Mouse (Mus musculus) spleen, postnatal 10 days (tissue): ENCODE measurements at regions not wholly inside any gene's neighbourhood (a gene's known extent, or its start where the extent isn't known, plus 50 kb on each side); places are given as distances from the start of the nearest gene placed in this dataset.

Experiments
- DNase-seq, 2 experiments: peaks; one replicate each; pipeline ENCODE4 v3.0.0; 2021 to 2022; ENCODE audit warnings: low spot score in 2 of 2

DNA sequence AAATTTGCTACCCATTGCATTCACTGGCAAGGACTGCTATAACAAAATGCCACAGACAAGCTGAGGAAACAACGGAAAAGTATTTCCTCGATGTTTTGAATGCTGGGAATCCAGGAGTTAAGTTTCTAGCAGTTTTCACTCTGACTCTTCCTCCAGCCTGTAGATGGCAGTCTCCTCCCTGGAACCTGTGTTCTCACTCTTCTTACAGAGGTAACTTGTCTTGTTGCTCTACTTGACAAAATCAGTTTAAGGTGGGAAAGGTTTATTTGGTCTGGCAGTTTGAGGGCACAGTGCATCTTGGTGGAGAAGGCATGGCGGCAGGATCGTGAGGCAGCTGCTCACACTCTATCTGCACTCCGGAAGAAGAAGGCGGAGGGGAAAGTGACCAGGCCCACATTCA is 181.3 kb upstream of the Nckap5 start:
- no peak for DNase-seq

DNA sequence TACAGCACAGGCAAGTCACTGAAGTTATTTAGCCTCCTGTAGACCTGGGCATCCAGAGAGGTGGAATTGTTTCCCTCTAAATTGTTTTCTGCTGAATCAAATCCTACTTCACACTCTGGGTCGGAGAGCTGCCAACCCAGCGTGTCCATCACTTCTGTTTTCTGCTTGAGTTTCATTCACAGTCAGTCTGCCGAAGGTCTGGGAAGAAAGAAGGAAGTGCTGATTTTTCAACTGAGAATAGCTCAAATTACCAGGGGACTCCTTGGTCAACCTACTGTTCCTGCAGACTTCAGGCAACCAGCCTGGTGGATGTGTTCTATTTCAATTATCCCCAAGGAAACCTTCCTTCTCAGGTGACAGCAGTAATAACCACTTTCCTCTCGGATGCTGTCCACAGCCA is 179.1 kb upstream of the Nckap5 start:
- DNase-seq, result no peak

DNA sequence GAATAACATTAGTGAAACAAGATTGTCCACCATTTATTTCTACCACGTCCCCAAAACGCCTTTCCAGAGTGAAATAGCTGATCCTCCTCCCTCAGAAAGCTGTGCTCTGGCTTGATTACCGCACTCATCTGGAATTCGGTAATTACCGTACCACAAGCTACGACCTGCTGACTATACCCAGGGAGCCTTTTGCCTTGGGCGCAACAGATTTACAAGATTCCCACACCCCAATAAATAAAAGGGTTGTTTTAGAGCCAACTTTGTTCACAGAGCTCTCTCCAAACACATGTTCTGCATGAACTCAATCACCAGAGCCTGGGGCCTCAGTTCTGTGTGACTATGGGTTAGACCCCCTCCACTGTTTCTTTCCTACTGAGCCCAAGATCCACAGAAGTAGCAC is 171.1 kb upstream of the Nckap5 start:
- DNase-seq, result no peak

DNA sequence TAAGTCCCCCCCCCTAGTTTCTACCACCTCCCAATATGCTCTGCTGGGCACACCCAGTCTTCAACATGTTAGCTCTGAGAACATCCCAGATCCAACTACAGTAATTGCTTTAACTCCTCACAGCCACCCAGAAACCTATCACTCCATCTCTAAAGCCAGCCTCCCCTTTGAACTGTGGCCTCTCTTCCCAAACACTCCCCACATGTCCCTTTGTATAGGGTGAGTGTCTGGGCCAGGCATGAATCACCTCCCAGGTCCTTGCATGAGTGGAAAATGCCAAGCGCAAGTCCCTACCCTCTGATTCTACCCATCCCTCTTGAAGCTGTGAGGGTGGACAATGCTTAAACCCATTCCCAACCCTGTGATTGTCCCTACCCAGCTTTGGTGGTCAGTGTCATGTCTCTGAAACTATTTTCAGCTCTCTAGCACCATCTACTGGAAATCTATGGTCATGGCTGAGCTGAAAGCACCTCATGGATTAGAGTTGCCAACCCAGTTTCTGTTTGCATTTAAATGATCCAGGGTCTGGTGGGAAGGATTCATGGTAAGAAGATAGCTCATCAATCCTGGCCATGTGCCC is 162.6 kb upstream of the Nckap5 start:
- DNase-seq, result no peak

DNA sequence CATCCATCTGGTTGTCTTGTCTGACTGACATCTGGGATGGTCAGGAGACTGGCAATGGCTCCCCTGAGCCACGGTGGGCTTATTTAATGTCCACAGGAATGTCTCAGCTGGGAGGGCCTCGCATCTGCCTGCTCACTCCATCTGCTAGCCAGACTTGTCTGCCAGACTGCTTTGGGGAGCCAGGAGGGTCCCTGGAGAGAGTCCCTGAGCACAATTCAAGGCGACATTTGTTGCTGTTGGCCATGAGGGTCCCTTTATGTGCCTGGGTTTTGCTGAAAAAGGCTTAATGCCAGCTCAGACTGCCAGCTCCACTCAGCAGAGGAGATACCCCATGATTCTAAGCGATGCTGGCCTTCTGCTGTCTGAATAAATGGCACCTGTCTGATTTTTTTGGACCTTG is 161.8 kb upstream of the Nckap5 start:
- no peak for DNase-seq

DNA sequence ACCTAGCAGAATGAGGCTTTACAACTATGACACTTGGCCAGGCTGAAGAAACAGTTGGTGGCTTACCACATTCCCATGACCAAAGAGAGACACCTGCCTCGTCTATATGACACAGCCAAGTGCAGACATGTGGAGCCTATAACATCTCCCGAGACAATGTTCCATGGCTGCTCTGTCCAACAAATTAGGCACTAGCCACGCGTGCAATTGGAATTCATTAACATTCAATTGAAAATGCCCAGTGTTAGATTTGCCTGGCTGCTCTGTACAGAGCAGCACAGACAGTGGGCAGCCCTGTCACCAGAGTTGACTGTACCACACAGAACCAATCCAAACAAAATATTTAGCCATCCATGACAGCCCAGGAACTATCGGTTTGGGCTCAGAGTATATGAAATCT is 152.2 kb upstream of the Nckap5 start:
- no peak for DNase-seq

DNA sequence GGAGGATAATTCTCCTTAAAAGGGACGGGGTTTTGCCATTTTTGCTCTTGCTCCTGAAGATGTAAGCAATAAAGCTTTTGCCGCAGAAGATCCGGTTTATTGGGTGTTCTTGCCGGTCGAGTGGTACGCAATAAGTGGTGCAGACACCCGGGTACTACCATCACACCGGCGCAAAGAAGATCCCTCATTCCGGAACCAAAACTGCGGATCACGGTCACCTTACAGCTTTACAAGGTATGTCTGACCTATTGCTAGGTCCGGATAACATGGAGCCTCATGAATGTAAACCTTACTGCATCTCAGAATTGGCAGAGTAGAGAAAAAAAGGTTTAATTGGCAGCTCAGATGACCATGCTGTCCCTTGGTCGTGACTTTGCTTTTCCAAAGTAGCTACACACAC is 149.7 kb upstream of the Nckap5 start:
- no peak for DNase-seq

DNA sequence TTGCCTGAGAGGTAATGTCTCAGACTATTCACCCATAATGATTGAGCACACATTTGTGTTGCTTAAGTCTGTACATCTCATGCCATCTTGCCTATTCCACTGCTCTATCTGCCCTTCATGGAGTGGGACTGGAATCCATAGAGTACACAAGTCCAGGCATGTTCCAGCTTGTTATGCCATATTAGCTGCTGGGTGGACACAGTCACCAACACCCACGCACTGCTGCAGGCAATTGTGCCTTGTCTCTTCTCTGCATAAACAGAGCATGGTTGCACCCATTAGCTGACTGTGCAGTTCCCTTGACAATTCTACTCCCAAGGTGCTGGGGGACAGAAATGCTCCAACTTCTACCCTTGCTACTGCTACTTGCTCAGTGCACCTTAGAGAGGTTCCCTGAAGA is 143.3 kb upstream of the Nckap5 start:
- no peak for DNase-seq

DNA sequence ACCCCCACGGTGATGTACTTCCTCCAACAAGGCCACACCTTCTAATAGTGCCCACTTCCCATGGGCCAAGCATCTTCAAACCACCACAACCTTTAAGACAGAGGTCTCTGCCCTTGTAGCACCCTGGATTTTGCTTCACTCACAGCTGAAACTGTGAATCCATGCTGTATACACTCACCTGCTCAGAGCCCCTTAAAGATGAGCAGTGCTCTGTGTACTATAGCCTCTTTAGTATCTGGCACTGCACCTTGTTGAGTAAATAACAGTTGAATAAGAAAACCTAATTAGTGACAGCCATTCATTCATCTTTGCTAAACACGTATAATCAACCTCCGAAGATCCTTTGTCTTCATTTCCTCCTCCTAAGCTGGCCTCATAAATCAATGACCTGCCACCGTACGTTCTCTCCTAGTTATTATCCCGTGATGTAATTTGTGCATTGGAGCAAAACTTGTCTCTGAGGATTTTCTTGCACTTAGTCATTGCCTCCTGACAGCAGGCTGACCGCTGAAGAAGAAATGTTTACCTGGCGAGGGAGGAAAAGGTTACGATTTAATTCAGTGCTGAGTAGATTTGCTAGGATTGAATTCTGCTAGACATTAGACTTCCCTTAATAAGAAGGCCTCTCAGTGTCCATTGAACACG is 141.3 kb upstream of the Nckap5 start:
- no peak for DNase-seq

DNA sequence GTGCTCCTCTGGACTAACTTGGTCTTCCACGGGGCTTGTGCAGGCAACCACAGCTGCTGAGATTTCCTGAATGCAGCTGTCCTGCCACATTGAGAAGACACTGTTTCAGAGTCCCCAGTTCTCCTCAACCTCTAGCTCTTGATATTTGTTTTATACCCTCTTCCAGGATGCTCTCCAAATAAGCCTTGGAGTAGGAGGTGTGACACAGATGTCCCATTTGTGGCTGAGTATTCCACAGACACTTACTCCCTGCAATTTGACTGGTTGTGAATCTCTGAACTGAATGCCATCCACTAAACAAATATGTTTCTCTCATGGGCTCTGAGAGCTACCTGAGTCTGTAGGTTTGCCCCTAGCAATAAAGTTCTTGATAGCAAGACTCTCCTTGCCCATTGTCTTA is 140.5 kb upstream of the Nckap5 start:
- no peak for DNase-seq

DNA sequence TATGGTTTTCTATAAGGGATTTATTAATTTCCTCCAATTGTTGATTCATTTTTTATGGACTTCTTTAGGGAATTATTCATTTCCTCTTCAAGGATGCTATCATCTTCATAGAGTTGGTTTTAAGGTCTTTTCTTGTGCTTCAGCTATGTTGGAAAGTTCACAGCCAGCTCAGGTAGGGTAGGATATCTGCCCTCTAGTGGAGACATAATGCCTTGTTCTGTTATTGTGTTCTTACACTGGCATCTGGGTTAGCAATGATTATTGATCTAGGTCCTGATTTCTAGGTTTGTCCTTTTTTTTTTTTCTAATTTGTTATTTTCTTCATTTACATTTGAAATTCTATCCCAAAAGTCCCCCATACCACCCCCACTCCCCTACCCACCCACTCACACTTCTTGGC is 135.8 kb upstream of the Nckap5 start:
- DNase-seq, result no peak

DNA sequence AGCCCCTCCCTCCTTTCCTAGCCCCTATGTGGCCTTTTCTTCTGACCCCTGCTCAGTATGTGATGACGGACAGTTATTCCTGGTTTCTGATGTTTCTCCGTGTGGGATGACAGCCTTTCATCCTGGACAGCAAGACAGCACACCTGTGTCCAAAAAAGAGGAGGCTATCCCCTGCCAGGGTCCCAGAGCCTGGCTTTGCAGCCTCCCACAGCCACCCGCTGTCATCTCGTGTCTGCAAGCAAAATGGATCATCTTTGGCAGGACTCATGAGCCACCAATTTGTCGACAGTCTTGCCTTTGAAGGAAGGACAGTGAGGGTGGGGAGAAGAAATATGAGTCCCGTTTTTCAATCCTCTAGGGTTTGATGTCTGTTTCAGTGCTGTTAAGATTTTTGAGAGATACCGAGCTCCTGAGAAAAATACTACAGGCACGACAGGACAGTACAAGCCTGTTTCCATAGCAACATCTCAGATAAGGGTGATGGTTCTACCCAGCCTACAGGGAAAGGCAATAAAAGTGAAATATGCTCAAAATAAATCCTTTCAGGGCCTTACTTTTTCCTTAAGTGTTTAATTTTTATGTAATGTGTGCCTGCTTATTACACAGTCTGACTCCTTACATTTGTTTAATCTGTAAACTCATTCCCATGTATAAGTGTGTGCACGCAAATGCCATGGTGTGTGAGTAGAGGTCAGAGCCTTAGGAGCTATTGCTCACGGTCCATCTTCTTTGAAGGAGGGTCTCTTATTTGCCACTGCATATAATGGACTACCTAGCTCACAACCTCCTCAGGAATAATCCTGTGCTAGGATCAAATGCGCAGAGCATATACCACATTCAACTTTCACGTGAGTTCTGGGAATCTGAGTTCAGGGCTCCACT is 125.5 kb upstream of the Nckap5 start:
- DNase-seq, result no peak

DNA sequence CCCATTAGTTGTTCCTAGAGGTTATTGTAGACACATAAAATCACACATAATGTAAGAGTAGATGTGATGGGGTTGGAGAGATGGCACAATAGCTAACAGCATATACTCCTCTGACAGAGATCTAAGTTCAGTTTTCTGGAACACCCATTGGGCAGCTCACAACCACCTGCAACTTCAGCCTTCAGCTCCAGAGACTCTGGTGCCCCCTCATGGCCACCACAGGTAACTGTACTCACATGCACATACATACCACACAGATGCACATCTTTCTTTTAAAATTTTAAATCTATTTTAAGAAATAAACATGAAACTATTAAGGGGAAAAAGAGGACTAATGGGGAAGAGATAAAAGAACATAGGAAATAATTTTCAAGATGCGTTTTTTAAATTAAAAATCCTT is 117.3 kb upstream of the Nckap5 start:
- no peak for DNase-seq

DNA sequence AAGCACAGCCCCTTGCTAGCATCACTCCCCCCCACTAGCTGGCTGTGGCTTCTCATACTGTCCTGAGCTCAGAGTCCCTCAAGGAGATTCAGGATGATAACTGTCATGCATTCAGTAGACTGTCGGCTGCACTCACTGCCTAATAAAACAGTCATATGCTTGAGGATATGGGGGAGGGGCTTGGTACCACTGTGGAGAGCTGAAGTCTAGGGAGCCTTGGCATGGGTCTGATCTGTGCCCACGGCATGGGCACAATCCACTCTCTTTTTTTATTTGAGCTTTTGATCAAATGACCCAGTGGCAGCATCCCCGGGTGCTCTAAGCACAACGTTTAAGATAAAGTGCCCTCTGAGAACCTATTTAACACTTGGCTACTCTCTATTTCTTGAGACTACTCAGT is 102.1 kb upstream of the Nckap5 start:
- no peak for DNase-seq

DNA sequence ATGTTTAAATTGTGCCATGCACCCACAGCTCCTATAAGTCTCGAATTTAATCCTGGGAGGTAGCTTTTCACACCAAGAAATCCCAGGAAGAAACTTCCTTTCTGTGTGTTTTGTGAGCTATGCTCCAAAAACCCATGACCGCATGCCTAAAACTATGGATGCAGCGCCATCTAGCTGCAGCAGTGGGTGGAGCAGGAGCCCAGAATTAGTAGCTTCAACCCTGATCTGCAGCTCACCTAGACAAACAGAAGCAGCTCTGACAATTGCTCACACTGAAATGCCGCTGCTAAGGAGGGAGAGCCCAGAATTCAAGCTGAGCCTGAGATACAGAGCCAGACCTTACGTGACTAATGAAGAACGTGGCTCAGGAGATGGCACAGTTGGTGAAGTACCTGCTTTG is 101.2 kb upstream of the Nckap5 start:
- peak; percentile 26 to 67 for DNase-seq

DNA sequence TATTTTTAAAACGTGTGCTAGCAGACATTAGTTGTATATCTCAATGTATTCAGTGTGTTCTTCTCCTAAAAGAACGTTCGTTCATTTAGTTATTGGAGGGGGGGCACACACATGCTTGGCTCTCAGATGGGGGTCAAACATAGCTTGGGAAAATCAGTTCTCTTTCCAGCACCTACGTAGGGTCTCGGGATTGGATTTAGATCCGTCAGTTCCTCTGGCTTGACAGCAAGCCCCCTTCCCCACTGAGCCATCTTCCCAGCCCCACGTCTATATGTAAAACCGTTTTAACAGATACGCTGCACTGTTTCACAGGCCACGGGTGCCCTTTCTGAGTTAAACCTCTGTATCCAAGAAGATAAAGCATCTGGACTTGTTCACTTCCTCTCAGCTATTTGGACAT is 100.5 kb upstream of the Nckap5 start:
- no peak for DNase-seq

DNA sequence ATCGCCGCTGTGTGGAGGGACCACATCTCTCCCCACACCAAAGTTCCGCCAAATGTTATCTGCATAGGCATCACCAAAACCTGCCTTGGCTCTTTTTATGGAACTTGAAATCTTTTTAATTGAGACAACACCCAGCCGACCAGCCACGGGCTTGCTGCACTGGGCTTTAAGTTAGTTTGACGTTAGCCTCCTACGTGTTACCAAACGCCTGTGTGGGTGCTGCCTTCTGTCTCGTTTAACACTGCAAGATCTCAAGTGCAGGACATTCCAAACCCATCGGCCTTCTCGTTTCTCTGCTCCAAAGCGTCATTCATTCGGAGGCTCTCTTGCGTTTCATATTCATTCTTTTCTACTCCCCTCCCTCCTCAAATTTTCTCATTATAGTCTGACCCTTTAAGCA is 100.0 kb upstream of the Nckap5 start:
- no peak for DNase-seq

DNA sequence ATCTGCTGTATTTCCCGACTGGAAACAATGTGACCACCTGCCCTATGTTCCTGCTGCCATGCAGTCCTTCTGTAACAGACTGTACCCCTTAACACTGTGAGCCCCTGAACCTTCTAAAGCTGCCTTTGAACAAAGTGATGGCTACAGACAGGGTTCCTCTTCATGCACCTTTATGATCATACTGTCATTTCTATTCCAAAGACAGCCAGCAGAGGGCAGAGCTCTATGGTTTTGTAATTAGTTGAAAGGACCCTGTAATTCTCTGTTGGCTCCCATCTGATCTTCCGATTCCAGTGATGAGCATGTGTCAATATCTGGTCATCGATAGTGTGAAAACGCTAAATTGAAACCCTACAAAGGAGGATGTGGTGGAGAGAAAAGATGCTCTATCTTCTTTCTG is 99.1 kb upstream of the Nckap5 start:
- DNase-seq, result peak in 1 of 2 experiments; percentile 40

DNA sequence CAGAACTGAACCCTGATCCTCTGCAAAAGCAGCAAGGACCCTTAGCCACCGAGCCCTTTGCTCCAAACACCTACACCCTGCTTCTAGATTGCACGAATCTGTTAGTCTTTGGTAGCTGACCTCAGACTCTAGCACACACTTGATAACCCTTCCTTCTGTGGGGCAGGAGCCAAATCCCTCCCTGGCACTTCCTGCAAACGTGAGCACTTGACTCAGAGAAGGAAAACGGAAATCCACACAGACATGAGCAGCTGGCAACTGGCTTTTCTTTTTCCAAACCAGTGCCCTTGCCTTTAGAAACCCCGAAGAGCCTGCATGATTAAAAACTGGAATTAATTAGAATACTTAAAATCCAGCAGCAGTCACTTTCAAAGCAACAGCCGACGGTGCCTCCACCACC is 97.6 kb upstream of the Nckap5 start:
- no peak for DNase-seq

DNA sequence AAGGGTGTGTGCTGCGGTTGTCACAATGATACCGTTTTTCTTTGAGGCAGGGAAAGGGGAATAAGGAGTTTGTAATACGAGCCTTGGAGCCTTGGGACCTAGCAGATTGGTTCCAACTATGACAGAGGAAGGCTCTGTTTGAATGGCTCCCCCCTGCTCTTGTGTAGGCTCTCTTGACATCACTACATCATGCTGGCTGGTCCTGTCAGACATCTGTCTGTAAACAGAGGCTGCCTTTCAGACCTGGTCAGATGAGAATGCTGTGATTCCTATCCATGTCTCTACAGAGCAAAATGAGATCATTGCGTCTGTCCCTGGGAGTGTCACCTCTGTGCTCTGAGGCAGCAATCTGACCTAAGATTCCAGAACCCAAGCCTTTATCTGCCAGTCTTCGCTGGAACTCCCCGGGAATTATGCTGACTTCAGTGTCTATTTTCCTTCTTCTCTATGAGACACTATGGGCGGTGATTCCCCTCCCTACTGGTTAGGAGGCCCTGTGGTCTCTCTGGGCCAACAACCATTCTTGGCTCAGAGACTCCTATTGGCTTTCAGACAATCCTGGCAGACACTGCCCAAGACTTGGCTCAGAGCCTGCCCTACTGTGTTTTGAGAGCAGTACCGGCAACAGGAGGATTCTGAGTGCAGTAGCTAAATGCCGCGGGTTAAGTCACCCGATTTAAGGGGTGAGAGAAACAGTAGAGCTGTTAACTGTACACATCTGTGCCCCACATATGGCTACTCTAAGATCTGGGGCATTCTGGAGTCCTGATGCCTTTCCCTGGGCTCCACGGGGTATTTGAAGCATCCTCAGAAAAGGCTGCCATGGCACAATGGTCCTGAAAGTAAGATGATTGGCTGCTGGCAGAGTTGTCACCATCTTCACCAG is 94.8 kb upstream of the Nckap5 start:
- no peak for DNase-seq

DNA sequence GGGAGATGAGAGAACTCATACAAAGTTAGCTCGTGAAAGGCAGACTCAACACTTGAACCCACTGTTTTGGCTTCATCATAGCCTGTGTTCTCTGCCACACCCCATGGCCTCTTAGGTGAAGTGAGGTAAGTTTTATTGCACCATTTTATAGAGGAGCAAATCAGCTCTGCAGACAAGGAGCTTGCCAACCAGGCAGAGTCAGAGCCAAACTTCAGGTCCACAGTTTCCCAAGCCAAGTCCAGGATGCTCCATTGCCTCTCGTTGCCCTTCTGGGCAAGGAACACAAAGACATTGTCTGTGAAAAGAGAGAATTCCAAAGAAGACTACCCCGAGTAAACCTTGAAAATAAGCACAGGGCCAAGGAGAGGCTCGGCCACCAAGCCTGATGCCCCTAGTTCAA is 93.4 kb upstream of the Nckap5 start:
- DNase-seq, result no peak

DNA sequence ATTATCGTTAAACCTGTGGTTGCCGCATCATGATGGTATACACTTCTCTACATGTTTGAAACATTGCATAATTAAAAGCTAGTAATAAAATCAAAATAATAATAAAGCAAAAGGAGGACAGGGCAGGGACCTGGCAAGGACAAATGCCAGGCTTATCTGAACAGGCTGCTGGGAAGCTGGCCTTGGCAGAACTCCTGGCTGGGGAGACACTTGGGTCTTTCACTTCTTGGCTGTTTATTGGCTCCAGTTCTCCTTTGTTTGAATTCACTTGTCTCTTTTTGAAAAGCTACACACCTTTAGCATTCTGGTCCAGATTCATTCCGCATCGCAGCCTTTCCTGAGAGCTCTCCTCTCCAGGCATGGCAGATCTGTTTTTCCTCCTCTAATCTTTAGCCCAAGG is 91.6 kb upstream of the Nckap5 start:
- DNase-seq, result no peak
